Mouse (Mus musculus) erythroblast, embryonic 14.5 days (primary cell): Measurements from ENCODE around the gene Trhde. TPM values are rescaled to one million over a fixed set of nuclear protein-coding genes. Genes with fewer than 3 reads are reported as not detected.

ENCODE experiments used
- H3K27me3 ChIP-seq: 2 replicates; pipeline ENCODE4 v1.6.1; 2012; ENCODE audit warnings: inconsistent platforms; ENCODE audit not compliant: control insufficient read depth
- H3K36me3 ChIP-seq: 2 replicates; pipeline ENCODE4 v1.6.1; 2012; ENCODE audit warnings: mild to moderate bottlenecking, inconsistent platforms; ENCODE audit not compliant: control insufficient read depth
- H3K4me1 ChIP-seq: 2 replicates; pipeline ENCODE4 v1.6.1; 2012; ENCODE audit warnings: inconsistent platforms; ENCODE audit not compliant: control insufficient read depth
- H3K4me3 ChIP-seq: replicated peaks from 2 replicates; pipeline ENCODE3; 2012; ENCODE audit warnings: moderate library complexity, mild to moderate bottlenecking, inconsistent platforms
- H3K9me3 ChIP-seq: 2 replicates; pipeline ENCODE4 v1.6.1; 2012; ENCODE audit warnings: low read length, inconsistent platforms, mixed read lengths; ENCODE audit not compliant: control insufficient read depth
- GATA1 ChIP-seq: IDR thresholded peaks from 2 replicates; pipeline ENCODE4 v1.6.1; 2012; ENCODE audit warnings: low read length, inconsistent platforms, mixed read lengths
- TAL1 ChIP-seq: IDR thresholded peaks from 3 replicates; pipeline ENCODE4 v1.6.1; 2012; ENCODE audit warnings: low read length, inconsistent platforms, mixed read lengths
- polyA plus RNA-seq: library from polyadenylated mRNA; stranded (reverse); fragments of >175 nt; gene quantifications from 2 replicates; pipeline ENCODE4 v1.2.3, GENCODE M21; 2012

Gene Trhde
- polyA plus RNA-seq, 1 experiment, result not detected

DNA sequence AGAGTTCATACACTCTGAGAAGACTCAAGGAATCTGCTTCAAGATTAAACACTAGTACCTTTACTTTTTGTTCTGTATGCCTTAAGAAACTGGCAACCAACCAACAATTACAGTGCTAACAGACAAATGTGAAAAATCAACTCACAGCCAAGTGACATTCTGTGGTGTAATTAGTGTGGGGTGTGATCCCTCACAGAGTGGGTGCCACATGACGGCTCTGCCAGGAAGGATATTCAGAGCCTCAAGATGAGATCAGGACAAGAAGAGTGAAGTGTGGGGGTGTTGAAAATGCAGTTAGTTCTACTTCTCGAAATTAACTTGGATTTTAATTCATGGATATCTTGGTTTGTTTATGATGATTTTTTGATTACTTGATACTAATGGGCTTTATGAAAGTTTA, 398.3 kb downstream of the Trhde start:
- H3K4me1 ChIP-seq, result no peaks in the 10 kb centered on the region
- H3K36me3 ChIP-seq, result no peaks in the 10 kb centered on the region
- TF ChIP-seq GATA1 (no peak), TAL1 (no peak)
- H3K9me3 ChIP-seq, result peaks cover 4% of the 10 kb centered on the region
- no peaks in the 10 kb centered on the region for H3K27me3 ChIP-seq
- H3K4me3 ChIP-seq, result no peak overlapping the region

GRCm38 (mm10) chr10:114370804-114371203, 431.3 kb downstream of the Trhde start:
- H3K4me3 ChIP-seq, result no peak overlapping the region
- H3K36me3 ChIP-seq, result no peaks in the 10 kb centered on the region
- no peaks in the 10 kb centered on the region for H3K4me1 ChIP-seq
- H3K9me3 ChIP-seq, result peaks cover 6% of the 10 kb centered on the region
- no peaks in the 10 kb centered on the region for H3K27me3 ChIP-seq
- TF ChIP-seq TAL1 (no peak), GATA1 (no peak)

- Histone ChIP-seq H3K4me1 (no peaks in the 10 kb centered on the region), H3K4me3 (no peak overlapping the region), H3K36me3 (no peaks in the 10 kb centered on the region), H3K9me3 (peaks cover 8% of the 10 kb centered on the region), H3K27me3 (no peaks in the 10 kb centered on the region)
- TF ChIP-seq TAL1 (no peak), GATA1 (no peak)
These were observed 438.7 kb downstream of the Trhde start for GRCm38 (mm10) chr10:114363442-114363841.

DNA sequence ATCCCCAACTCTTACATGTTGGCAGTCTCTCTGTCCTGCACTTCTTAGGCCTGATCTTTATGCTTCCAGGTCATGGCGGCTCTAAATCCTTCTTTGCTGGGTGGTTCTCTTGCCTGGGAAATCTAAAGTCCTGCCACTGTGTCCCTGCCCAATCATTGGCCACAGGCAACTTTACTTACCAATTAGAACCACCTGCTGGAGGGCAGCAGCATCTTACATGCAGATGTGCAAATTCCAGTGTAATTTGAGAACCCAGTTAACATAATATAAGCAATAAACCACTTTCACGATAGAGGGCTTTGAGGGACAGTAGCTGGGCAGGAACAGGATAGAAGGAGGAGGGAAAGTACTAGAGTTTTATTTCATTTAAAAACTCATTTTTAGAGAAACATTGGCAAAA, 439.5 kb downstream of the Trhde start:
- Histone ChIP-seq H3K9me3 (peaks cover 5% of the 10 kb centered on the region), H3K27me3 (no peaks in the 10 kb centered on the region), H3K36me3 (no peaks in the 10 kb centered on the region), H3K4me1 (no peaks in the 10 kb centered on the region), H3K4me3 (no peak overlapping the region)
- no peak for TF ChIP-seq TAL1
- TF ChIP-seq GATA1, result no peak
